Mouse (Mus musculus) lung, postnatal 10 days (tissue): ENCODE measurements around the gene Chmp5.

Source experiments
- DNase-seq: peaks from one replicate; pipeline ENCODE4 v3.0.0; 2021

The Chmp5 gene

DNA sequence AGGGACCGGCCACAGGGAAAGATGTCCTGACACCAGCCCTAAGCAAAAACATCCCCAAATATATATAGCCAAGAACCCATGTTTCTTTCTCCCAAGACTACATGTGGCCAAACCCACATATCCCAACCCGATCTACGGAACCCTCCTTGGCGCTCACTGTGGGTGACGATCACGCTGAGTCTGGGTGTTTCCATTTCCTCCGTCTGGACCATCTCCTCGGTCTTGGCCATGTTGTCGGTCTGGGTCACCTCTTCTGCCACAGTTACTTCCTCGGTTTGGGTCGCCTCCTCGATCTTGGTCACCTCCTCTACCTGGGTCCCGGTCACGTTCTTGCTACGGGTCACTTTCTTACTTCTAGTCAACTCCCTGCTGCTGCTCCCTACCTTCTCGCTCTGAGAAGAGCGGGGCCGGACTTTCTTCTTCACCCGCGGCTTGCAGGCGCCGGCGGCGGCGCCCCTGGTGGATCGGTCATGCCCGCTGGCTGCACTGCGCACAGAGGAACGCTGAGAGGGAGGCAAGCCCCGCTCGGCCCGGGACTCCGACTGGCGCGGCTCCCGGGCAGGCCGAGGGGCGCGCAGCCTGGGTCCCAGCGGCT is 545 bp upstream of the Chmp5 start:
- no peak for DNase-seq

DNA sequence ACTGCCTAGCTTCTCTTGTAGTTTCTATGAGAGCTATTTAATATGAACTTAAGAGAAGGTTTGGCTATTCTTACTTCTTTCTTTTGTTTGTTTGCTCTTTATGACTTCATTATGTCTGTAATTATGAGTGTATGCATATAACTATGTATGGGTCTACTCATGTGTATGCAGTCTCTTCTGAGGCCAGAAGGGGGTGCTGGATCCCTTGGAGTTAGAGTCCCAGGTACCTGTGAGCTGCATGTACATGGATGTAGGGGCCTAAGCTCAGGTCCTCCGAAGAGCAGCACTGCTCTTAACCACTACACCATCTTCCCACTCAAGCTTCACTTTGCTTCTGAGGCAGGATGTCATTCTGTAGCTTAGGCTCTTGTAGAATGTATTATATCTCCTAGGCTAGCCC is 5.3 kb downstream of the Chmp5 start:
- DNase-seq: peak; percentile 24

DNA sequence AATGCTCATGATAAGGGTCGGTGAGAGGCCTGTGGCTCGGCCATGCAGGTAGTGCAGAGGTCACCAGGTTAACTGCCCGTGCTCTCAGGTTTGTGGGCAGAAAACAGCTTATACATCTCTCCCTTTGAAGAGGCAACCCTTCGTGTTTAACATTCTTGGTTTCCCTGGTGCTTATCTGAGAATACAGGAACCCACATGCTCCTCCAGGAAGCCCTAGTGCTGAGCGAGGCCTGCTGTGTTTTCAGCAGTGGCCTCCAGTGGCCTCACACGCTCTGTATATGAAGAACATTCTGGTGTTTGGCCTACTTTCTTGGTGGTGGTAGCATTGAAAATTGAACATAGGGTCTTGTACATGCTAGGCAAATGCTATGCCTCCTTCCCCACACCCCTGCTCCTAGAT is 7.7 kb downstream of the Chmp5 start:
- no peak for DNase-seq

DNA sequence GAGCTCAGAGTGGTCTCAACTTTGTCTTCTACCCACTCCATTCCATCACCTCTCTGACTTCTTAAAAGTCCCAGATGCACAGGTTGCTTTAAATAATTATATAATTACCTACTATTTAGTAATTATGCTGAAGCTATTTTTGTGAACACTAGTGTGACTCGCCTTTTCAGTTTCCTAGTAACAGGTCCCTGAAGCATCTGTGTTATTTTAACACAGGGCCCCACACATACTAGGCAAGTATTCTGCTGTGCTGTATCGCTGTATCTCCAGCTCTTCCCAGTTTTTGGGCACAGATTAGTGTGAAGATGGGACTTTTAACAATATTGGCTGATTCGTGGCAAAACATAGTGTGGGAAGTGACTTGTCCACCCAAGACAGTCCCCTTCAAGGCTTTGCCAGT is 15.3 kb downstream of the Chmp5 start:
- no peak for DNase-seq

DNA sequence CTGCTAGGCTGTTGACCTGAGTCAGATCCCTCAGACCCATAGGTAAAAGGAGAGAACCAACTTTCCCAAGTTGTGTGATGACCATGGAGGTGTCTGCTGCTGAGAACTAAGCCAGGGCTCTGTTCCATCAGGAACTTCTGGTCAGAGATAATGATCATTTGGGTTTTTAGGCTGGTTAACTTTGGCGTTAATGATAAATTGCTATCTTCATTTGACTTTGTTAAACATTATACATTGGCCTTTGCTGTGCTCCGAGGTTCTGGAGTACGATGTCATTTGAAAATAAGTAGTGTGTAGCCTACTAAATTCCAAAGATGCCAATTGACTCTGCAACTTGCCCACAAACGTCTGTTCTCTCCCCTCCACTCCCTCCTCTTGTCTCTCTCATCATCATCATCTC is 21.0 kb downstream of the Chmp5 start:
- no peak for DNase-seq

DNA sequence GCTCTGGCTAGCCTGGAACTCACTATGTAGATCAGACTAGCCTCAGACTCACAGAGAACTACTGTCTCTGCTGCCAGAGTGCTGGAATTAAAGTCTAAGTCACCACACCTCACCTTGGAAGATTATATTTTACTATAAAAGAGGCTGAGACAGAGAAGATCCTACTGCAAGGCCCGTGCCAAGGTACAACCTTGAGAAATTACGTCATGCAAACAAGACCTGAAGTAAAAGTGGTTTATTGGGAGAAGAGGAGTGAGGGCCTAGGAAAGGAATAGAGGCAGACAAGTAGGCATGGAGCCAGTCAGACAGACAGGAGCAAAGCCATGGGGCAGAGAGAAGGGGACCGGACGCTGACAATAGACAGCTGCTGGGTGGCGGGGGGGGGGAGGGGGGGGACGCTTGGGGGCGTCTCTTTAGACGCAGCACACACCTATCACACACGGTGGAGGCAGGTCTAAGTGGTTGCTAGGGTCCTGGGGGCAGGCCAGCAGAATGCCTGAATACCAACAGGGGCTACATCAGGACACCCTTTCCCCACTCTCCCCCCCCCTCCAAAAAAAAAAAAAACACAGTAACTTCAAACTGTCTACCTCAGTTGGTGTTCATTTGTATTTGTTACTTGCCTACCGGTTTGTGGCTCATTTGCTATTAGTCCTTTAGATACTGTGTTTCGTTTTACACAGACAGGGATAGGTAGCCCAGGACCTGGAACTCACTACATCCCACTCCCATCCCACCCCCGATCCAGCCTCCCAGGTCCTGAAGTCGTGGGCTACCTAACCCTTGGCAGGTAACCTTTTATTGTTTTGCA is 21.8 kb downstream of the Chmp5 start:
- DNase-seq: peak; percentile 5

DNA sequence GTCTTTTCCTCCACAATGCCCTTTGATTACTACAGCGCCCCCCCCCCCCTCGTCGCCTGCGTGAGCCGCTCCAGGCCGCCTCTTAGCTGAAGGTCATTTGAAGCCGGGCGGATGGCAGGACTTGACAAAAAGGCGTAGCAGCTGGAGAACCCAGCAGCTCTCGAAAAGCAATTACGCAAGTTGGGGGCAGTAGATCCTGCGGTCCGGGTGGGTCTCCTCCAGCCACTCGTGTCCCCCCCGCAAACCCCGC is 22.3 kb downstream of the Chmp5 start:
- no peak for DNase-seq

DNA sequence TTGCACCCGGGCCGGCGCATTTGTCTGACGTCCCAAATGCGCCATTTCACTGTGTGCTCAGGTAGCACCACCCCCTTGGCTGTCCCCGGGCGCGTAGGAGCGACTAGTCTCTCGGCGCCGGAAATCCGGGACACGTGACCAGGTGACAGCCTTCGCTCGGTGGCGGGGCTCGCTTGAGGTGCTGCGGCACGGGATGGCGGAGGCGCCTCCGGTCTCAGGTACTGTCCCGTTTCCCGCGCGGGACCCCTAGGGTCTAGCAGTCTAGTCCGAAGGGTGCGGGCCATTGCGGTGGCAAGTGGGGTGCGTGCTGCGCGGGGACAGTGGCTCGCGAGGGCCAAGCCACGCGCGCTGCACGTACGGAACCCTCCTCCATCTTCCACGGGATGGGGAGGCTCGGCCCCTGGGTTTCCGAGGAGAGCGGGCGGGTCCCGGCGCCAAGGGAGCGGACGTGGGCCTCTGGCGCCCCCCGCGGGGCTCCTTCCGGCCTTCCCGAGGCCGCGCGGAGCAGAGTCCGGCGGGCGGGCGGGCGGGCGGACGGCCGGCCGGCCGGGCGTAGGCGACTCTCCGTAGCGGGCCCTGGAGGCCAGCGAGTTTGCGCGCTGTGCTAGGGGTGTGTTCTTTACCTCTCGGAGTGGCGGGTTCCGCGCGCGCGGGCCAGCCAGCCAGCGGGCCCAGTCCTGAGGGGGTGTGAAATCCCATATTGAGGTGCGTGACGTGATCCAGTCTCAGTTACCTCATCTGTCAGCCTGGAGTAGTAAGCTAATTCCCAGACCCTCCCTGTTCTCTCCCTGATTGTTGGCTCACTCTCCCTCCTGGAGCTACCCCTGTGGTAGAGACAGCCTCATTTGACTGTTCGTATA is 22.9 kb downstream of the Chmp5 start, which contains the start of gene Nfx1:
Gene Nfx1, plus strand, starts transcription at position 65 of the 860 bp plus-strand sequence.
- DNase-seq: peak; percentile 97

DNA sequence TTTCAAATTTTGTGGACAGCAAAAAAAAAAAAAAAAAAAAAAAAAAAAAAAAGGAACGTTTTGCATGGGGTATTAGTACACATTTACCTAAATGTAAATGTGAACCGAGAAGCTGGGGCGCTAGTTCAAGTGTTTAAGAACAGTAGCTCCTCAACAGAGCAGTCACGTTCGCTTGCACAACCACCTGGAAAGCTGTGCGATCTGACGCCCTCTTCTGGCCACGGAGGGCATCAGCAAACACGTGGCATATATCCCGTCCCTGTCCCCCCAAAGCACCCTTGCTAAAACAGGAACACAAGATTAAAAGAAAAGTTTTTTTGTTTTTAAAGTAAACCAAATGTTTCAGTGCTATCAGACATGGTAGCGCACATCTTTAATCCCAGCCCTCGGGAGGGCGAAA is 23.5 kb downstream of the Chmp5 start:
- peak; percentile 63 for DNase-seq

DNA sequence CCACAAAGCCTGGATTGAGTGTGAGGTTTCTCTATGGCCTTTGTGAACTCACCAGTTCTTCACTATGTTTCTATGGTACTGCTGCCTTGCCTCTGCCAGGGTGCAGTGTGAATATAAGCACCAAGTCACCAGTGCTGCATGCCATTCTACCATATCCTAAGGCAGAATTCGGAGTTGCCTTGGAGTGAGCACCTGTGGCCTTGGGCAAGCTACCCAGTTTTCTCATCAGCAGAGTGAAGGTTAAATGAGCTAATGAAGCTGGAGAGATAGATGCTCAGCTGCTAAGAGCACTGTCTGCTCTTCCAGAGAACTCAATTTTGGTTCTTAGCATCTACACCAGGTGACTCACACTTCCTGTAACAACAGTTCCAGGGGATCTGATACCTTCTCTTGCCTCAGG is 25.8 kb downstream of the Chmp5 start:
- no peak for DNase-seq

DNA sequence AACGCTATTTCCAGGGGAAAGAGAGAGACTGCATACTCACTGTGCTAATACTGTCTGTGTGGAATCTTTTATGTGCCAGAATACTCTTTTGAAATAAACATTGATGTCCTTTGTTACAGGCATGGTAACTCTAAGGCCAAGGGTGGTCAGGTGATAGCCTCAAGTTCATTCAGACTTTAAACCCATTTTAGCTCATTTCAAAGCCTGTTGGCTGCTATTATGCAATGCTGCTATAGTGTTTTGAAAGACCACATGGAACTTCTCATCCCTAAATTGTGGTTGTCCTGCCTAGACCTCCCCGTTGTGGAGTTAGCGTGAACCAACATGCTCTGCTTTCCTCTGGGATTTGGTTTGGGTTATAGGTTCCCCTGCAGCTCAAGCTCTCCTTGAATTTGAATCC is 27.5 kb downstream of the Chmp5 start:
- no peak for DNase-seq

DNA sequence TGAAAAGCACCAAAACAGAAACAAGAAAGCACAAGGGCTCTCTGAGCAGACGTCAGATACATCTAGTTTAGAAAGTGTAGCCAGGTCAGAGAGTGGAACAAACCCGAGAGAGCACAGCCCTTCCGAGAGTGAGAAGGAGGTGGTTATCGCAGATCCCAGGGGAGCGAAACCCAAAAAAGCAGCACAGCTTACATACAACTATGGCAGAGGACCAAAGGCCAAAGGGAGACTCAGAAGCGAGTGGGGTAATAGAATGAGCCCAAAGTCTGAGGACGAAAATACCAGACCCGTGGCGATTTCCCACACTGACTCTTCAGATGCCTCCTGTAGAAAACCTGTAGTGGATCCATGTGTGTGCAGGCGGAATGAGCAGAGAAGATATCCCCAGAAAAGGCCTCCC is 28.4 kb downstream of the Chmp5 start:
- DNase-seq: no peak

DNA sequence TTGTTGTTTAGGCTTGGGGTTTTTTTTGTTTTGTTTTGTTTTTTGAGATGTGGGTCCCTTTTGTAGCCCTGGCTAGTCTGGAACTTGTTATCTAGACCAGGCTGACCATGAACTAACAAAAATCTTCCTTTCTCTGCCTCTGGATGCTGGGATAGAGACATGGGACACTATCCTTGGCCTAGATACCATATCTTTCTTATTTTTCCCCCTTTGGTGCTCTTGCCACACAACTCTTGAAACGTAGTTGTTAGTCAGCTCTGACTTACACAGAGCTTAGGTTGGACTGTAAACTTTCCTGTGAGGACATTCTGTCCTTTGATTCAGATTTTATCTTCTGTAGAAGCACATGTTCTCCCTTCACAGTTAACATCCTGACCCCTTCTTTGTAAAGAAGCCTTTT is 31.2 kb downstream of the Chmp5 start:
- no peak for DNase-seq

DNA sequence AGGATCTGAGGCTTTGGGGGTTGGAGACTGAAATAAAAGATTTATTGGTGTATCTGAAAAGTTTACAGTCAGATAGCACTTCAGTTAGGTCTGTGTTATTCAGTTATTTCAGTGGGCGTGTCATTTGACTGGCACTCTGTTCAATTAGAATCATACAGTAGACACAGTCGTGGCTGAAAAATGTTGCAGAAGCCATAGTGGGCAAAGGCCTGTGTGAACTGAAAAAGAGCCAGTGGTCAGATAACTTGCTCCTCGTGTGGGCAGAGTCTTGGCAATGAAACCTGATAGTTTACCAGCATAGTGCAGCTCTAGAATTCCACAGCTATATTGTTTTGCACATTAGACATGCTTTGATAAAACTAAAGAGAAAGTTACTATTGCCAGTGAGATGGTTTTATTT is 34.3 kb downstream of the Chmp5 start:
- DNase-seq: no peak

DNA sequence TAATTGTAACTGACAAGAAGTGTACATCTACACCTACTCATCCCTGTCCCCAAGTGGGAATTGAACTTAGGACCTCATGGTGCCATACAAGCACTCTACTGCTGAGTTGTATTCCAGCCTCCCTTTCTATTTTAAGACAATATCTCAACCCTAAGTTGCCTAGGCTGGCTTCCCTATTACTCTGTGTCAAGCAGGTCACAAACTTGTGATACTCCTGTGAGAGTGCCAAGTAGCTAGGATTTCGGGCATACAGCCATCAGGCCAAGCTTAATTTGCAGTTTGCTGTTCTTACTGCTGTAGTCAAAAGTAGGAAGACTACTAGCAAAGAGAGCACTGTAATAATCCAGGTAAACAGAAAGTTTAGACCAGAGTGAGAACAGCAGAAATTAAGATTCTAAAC is 35.5 kb downstream of the Chmp5 start:
- DNase-seq: peak; percentile 6

DNA sequence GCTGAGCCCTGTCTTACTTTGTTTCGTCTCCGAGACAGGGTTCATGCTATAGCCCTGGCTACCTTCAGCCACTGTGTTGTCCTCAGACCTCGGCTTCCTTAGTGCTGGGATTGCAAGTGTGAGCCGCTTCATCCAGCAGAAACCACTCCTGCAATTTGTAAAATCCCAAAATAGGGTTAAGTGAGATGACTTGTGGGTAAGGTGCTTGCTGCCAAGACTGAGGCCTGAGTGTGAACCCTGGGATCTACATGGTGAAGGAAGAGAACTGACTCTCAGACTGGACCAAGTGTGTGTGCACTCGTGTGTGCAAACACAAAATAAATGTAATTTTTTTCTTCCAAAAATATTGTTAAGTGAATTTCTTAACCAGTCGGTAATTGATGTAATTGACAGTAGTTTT is 41.4 kb downstream of the Chmp5 start:
- DNase-seq: no peak

DNA sequence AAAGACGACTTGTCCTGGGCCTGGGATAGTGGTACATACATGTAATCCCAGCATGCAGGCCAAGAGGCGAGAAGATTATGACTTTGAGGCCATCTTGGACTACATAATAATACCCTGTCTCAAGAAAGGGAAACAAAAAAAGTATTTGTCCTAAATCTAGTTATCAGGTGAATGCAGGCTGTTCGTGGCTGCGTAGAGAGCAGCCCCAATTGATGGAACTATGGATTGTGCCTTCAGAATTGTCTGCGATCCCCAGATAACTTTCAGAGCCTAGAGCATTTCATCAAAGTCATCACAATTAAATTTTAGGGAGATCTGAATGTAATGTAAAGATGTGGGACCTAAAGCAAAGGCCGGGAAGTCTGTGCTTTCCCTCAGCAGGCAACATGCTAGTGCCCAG is 48.1 kb downstream of the Chmp5 start:
- no peak for DNase-seq

DNA sequence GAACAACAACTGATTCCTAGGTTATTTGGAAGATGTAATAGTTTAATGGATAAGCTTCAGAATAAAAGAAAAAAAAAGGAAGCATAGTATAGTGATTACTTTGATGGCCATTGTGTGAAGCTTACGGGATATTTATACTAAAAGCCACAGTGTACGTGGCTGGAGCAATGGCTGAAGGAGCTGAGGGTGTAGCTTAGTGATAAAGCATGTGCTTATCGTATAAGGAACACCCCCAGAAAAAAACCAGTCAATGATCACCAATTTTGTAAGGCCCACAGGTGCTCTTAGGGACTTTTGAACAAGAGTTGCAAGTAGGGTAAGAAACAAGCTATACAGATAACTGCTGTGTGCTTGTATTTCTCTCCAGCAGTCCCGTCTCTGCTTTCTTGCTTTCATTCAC is 49.7 kb downstream of the Chmp5 start:
- DNase-seq: no peak

DNA sequence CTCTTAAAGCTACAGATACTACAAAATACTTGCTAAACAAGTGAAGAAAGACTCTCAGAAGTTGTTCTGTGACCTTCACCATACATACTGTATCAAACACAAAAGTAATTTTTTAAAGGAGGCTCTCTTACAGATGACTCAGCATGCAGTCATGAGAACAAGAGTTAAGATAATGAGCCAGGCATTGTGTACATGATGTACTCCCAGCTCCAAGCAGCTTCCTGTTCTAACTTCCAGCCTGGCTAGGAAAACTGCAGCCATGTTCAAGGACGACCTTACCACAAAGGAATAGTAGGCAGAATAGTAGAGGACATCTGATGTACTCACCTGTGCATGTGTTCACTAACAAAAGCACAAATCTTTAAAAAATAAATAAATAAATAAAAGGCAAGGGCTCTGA is 52.1 kb downstream of the Chmp5 start:
- DNase-seq: no peak

DNA sequence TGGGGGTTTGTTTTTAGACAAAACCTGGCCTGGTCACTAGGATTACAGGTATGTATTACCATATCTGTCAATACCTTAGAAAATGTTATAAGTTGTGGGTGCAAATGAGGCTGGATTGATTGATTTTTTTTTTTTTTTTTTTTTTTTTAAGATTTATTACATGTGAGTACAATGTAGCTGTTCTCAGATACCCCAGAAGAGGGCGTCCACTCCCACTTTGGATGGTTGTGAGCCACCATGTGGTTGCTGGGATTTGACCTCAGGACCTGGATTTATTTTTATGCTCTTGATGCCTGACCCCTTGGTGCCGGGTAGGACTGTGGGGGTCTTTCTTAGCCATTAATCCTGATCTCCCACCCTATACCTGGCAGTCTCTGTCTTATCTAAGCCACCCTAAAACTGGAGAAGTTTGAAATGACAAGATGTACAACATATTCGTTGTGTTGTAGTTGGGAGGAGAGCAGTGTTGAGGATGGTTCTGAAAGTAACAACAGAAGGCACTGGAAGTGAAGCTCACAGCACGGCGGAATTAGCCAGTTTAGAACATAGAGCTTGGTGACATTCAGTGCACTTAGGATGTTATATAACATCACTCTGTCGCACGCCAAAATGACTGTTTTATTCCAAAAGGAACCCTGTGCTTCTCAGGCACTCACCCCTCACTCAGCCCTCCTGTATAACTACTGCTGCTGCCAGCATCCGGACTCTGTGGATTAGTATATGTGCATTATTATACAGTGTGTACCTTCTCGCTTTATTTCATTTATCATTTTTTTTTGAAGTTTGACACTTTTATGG is 52.8 kb downstream of the Chmp5 start:
- peak; percentile 5 for DNase-seq

DNA sequence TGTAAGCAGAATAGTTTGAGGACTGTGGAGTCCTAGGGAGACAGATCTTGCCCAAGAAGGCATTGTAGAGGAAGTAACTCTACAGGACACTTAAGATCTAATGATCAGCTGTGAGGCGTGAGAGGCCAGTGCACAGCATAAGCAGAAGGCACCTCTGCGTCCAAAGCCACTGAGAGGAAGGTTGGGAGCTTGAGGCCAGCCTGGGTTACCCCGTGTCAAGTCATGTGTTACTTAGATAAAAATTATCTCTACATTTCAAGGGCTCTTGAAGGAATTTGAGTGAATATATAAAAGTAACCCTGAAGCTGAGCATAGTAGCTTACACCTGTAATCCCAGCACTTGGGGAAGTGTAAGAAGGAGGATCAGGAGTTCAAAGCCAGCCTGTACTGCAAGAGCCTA is 65.1 kb downstream of the Chmp5 start:
- no peak for DNase-seq
